Mouse (Mus musculus) lung, postnatal 0 days (tissue): ENCODE data around the gene Atp5b.

Source experiments
- CTCF ChIP-seq: IDR thresholded peaks from 2 replicates; pipeline ENCODE4 v1.5.1; 2016; ENCODE audit warnings: antibody characterized with exemption, mild to moderate bottlenecking
- EP300 ChIP-seq: IDR thresholded peaks from 2 replicates; pipeline ENCODE4 v1.6.1; 2016; ENCODE audit warnings: antibody characterized with exemption, mild to moderate bottlenecking, control low read depth

DNA sequence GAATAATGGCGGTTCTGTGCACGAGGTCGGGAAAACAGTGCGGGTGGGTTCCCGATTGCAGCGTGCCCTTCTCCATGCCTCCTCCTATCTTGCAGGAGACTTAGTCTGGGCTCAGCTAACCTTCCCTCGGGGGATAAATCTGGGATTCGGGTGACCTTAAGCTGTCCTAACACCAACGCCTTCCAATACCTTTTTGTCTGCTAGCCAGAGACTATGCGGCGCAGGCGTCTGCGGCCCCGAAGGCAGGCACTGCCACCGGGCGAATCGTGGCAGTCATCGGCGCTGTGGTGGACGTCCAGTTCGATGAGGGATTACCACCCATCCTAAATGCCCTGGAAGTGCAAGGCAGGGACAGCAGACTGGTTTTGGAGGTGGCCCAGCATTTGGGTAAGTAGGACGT lies 615 bp downstream of the Atp5b start:
- TF ChIP-seq CTCF (no peak), EP300 (no peak)
